Mouse (Mus musculus) liver, adult 2 months (tissue): ENCODE data around the gene Pisd.

ENCODE experiments used
- CTCF ChIP-seq: fragments of 200-500 bp; IDR thresholded peaks from 2 replicates; pipeline ENCODE4 v1.5.1; 2011; ENCODE audit warnings: low read depth, low read length, control low read depth
- POLR2A ChIP-seq: fragments of 200-500 bp; IDR thresholded peaks from 2 replicates; pipeline ENCODE4 v1.6.1; 2011; ENCODE audit warnings: low read length, control low read depth; ENCODE audit not compliant: insufficient read depth; ENCODE audit errors: extremely low read depth

GRCm38 (mm10) chr5:32728300-32728699 is 57.1 kb downstream of the Pisd start:
- TF ChIP-seq CTCF (no peak), POLR2A (no peak)
